Mouse (Mus musculus) left cerebral cortex, adult 6 months (tissue): Measurements from ENCODE around the gene Ap5b1. TPM values are rescaled to one million over a fixed set of nuclear protein-coding genes. Genes with fewer than 3 reads are reported as not detected.

ENCODE experiments used
- long read RNA-seq, 2 experiments: library from polyadenylated mRNA; unstranded; transcript quantifications; one replicate each; pipeline ENCODE4 v2.0.0; 2019 to 2020
- polyA plus RNA-seq: library from polyadenylated mRNA; unstranded; fragments of <200 nt; fragmentation: Nextera tagmentation; gene quantifications from 2 replicates; pipeline ENCODE4 v1.2.3, GENCODE M21; 2021

Gene Ap5b1
- 2.8 and 3.6 TPM in 2 replicates for polyA plus RNA-seq
- long read RNA-seq, experiment 1, transcript Ap5b1-203 (3 exons, 2,785 nt): major isoform, 5 of 5 reads
- long read RNA-seq, experiment 1, partial matches to known transcripts: 0 of 5 reads
- long read RNA-seq, experiment 1, other reads (novel, unspliced or antisense): 0 of 5 reads
- long read RNA-seq, experiment 2, partial matches to known transcripts: 0 of 1 reads
- long read RNA-seq, experiment 2, other reads (novel, unspliced or antisense): 0 of 1 reads

GRCm38 (mm10) chr19:5567534-5568469 lies at the start of gene Ap5b1:
Gene Ap5b1 (plus strand): TSS chr19:5568025.

GRCm38 (mm10) chr19:5560457-5561041 lies 7.3 kb upstream of the Ap5b1 start, which contains the start of gene Ovol1:
Gene Ovol1 (minus strand): TSS chr19:5560646.

GRCm38 (mm10) chr19:5601752-5602541 lies 34.1 kb downstream of the Ap5b1 start, which contains the start of gene Rnaseh2c:
Gene Rnaseh2c (plus strand): TSS chr19:5601873.

GRCm38 (mm10) chr19:5609547-5610404 lies 42.0 kb downstream of the Ap5b1 start, which contains the start of gene Kat5:
Gene Kat5 (minus strand): TSS chr19:5610237.

Other genes starting within 250 kb of the Ap5b1 start
- not detected in 2 replicates for gene Catsper1, start 232.3 kb upstream of the Ap5b1 start, polyA plus RNA-seq
- 50.0 and 72.9 TPM in 2 replicates for gene Cst6, start 218.5 kb upstream of the Ap5b1 start, polyA plus RNA-seq
- gene Eif1ad, start 201.3 kb upstream of the Ap5b1 start, polyA plus RNA-seq: 29.9 and 34.7 TPM in 2 replicates
- gene Banf1, start 200.9 kb upstream of the Ap5b1 start, polyA plus RNA-seq: 160 and 199 TPM in 2 replicates
- gene Sart1, start 179.3 kb upstream of the Ap5b1 start, polyA plus RNA-seq: 26.4 and 29.3 TPM in 2 replicates
- gene Tsga10ip, start 165.5 kb upstream of the Ap5b1 start, polyA plus RNA-seq: not detected in 2 replicates
- 166 and 215 TPM in 2 replicates for gene Drap1, start 143.0 kb upstream of the Ap5b1 start, polyA plus RNA-seq
- gene AI837181, start 142.9 kb upstream of the Ap5b1 start, polyA plus RNA-seq: 42.0 and 45.8 TPM in 2 replicates
- 0.19 TPM in 1 of 2 replicates, not detected in the other for gene Fosl1, start 120.5 kb upstream of the Ap5b1 start, polyA plus RNA-seq
- gene Ccdc85b, start 110.1 kb upstream of the Ap5b1 start, polyA plus RNA-seq: 20.7 and 40.8 TPM in 2 replicates
- gene Fibp, start 107.4 kb upstream of the Ap5b1 start, polyA plus RNA-seq: 93.1 and 106 TPM in 2 replicates
- gene Ctsw, start 99.5 kb upstream of the Ap5b1 start, polyA plus RNA-seq: 0.23 TPM in 1 of 2 replicates, not detected in the other
- 13.0 and 16.9 TPM in 2 replicates for gene Efemp2, start 94.1 kb upstream of the Ap5b1 start, polyA plus RNA-seq
- gene Mus81, start 79.6 kb upstream of the Ap5b1 start, polyA plus RNA-seq: 18.7 and 21.5 TPM in 2 replicates
- 823 and 1,622 TPM in 2 replicates for gene Cfl1, start 77.6 kb upstream of the Ap5b1 start, polyA plus RNA-seq
- gene 1700020D05Rik, start 64.2 kb upstream of the Ap5b1 start, polyA plus RNA-seq: not detected in 2 replicates
- 58.0 and 58.2 TPM in 2 replicates for gene Snx32, start 57.5 kb upstream of the Ap5b1 start, polyA plus RNA-seq
- not detected in 2 replicates for gene Ovol1, start 7.4 kb upstream of the Ap5b1 start, polyA plus RNA-seq
- gene Rnaseh2c, start 33.8 kb downstream of the Ap5b1 start, polyA plus RNA-seq: 63.2 and 67.2 TPM in 2 replicates
- 57.2 and 58.7 TPM in 2 replicates for gene Kat5, start 42.2 kb downstream of the Ap5b1 start, polyA plus RNA-seq
- 7.7 and 14.6 TPM in 2 replicates for gene Rela, start 69.5 kb downstream of the Ap5b1 start, polyA plus RNA-seq
- gene Sipa1, start 95.7 kb downstream of the Ap5b1 start, polyA plus RNA-seq: 5.4 and 5.9 TPM in 2 replicates
- gene Map3k11, start 120.7 kb downstream of the Ap5b1 start, polyA plus RNA-seq: 5.6 and 10.1 TPM in 2 replicates
- 6.8 and 13.0 TPM in 2 replicates for gene Pcnx3, start 120.9 kb downstream of the Ap5b1 start, polyA plus RNA-seq
- gene Kcnk7, start 136.3 kb downstream of the Ap5b1 start, polyA plus RNA-seq: 0.38 and 0.49 TPM in 2 replicates
- 13.5 and 14.4 TPM in 2 replicates for gene Ehbp1l1, start 158.3 kb downstream of the Ap5b1 start, polyA plus RNA-seq
- gene Fam89b, start 161.6 kb downstream of the Ap5b1 start, polyA plus RNA-seq: 22.3 and 26.6 TPM in 2 replicates
- 3.3 and 3.5 TPM in 2 replicates for gene Ltbp3, start 172.9 kb downstream of the Ap5b1 start, polyA plus RNA-seq
- gene Scyl1, start 203.4 kb downstream of the Ap5b1 start, polyA plus RNA-seq: 65.3 and 68.3 TPM in 2 replicates